Mouse (Mus musculus): ENCODE measurements at regions not wholly inside any gene's neighbourhood (a gene's known extent, or its start where the extent isn't known, plus 50 kb on each side); places are given as distances from the start of the nearest gene placed in this dataset.

DNA sequence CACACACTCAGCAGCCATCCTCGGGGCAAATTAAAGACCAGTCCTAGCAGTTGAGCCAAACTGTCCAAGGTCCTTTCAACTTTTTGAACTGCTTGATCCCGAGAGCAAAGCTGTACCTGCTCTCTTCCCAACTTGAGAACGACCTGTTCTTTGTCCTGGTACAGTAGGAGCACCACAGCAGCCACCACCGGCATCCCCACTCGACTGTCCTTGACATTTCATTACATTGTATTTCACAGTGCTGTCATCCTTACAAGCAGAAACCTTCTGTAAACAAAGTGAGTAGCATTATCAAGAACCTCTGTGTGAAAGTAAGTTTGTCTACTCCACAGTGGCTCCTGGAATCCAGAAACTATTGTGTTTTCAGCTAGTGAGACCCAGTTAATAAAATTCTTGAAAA, 240.2 kb upstream of the Zfp462 start:
- no peak for DNase-seq (ENCODE audit: low spot score)

DNA sequence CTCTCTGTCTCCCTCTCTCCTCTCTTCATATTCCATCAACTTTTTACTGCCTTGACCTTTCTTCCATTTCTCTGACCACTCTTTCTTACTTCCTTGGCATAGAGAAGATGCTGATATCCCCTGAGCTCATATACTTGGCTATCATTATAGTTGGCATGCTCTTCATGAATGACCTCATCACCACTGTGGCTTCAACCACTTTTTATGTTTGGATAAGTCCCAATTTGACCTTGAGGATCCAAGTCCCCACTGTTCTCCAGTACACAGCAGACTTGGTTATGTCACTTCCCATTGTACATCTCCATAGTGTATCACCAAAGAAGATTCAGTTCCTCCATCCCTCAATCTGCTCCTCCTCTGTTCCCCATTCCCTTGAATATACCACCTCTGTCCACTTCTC, 235.1 kb upstream of the Zfp462 start:
- no peak for DNase-seq (ENCODE audit: low spot score)

DNA sequence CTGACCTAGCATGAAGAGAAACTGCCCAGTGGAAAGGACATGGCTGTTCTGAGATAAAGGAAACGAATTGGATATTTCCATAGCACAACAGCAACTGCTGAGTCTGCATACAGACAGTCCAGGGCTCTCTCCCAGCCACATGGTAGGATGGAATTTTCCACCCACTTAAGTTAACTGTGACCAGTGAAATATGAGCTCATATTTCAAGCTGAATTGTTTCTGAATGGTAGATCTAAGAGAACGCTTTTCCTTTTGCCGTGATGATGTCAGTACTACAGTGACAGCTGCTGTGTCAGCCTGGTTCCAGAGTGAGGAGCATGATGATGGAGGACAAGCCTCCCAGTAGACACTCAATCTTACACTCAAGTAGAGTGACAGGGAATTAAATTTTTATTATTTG, 231.9 kb upstream of the Zfp462 start:
- DNase-seq (ENCODE audit: low spot score) = no peak

DNA sequence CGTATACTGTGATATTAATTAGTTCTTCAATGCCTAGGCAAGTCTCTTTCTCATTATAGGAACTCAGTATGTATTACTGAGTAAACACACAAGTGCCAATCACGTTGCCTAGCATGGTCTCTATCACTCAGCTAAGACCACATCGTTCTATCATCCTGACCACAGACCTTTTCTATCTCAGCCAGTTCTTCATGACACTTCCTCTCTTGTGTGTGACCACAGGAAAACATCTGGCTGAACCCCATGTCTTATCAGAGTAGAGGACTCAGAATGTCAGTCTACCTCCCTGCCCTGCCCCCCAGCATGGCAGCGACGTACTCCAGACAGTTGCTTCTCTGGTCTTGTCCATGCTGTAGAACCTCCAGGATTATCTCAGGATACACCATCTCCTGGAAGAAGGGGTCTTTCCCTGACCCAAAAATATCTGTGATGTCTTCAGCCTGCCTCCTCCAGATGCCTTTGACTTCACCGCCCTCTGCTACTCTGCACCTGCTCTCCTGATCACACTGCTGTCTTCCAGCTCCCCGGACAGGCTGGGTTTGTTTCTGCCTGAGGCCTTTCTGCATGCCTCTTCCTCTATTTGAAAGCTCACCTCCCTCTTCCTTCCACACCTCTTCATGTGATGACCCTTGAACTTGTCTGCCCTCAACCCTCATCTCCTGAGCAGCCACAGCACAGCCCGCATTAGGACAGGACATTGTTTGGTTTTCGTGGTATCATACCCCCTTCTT, 230.1 kb upstream of the Zfp462 start:
- no peak for DNase-seq (ENCODE audit: low spot score)

DNA sequence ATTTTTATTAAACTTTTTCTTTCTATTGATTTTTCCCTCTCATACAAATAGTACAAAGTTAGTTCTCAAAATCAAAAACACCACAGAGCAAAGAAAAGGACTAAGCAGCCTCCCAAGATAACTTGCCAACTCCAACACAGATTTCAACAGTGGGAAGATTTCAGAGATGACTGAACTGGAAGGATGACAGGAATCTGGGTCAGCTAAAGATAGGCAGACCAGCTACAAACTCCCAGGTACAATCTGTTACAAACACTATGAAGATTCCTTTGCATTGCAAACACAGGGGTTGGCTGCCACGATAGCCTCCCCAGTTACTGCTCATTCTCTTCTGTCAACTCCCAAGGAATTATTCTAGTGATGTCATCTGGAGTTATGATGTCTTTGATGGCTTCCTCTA, 226.8 kb upstream of the Zfp462 start:
- no peak for DNase-seq (ENCODE audit: low spot score)

DNA sequence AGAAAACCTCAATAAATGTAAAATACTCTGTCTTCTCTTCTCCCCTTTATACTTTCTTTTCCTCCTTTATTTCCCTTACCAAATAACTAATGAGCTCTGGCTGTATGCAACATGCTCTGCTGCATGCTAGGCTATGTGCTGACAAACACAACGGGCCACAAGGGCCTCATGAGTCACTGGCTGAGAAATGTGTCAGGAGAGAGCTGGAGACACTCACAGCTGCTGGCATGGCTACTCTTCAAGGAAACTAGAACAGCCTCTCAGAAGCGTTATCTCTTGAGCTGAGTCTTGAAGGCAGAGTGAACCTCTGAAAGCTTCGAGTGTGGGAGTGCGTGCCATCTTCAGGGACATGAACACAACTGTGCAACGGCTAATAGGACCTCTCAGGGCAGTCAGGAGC, 205.8 kb upstream of the Zfp462 start:
- DNase-seq (ENCODE audit: low spot score) = no peak

DNA sequence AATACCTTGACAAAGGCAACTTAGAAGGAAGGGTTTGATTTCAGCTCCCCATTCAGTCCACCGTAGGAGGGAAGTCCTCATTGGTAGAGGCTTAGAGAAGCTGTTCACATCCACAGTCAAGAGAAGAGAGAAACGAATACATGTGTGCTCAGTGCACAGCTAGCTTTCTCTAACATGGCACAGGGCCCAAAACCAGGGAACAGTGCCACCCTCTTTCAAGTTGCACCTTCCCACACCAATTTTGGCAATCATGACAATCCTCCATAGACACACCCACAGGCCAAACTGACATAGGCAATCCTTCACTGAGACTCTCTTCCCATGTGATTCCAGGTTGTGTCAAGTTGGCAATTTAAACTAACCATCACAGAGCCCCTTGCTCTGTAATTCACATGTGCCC, 193.4 kb upstream of the Zfp462 start:
- DNase-seq (ENCODE audit: low spot score) = no peak

DNA sequence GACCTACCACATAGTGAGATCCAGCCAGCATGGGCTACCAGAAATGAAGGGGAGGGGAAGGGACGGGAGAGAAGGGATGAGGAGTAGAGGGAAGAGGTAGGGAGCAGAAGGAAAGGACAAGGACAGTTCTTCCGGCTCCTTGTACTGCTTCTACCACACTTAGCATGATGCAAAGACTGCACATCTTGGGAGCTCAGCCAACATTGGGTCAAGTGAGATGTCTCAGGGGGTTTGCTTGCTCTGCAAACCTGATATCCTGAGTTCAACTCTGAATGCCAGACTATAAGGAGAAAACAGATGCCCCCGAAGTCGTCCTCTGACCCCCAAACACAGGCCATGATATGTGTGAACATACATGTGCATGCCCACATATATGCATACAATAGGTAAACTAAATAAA, 188.4 kb upstream of the Zfp462 start:
- DNase-seq (ENCODE audit: low spot score) = no peak

DNA sequence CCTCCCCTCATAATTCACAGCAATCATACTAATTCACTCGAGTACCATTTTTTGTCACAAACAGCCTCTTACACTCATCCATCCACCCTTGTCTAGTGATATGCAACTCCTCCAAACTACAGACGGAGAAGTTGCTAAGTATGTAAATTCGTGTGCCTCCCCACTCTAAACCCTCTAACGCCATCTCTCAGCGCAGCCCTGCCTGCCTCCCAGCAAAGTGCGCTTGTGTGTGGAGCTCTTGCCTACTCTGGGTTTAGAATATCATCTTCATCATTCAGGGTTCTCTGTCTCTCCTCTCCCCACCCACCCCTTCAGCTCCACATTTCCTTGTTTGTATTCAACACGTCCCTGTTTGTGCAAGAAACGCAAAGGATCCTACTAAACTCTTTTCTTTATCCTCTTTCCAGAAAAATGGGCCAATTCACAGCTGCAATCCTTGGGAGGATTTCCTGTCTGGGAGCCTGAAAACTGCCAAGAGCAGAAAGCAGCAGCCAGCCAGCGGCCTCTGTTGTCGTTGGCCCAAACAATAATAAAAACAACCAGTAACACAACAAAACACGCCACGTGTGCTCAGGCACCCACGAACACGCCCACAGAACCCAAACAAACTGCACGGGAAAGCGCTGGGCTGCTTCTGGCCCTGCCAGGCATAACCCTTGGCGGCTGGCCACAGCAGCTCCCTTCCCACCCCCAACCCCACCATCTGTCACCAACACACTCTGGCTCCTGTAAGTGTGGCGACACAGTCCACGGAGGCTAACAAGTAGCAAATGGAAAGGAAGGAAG, 186.9 kb upstream of the Zfp462 start:
- peak; percentile 47 for DNase-seq (ENCODE audit: low spot score)

DNA sequence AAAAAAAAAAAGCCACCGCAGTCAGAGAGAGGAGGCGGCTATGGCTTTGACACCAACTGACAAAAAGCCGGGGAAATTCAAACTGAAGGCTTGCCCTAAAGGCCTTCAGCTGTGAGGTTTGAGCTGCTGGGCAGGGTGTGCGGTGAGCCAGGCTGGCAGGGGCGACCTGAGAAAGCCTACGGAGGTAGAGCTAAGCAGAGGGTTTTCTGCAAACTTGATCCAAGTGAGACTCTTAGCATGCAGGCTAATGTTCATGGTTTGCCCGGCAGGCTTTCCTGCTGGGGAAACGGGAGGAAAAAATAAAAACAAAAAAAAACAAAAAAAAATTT, 186.4 kb upstream of the Zfp462 start:
- DNase-seq (ENCODE audit: low spot score) = no peak

DNA sequence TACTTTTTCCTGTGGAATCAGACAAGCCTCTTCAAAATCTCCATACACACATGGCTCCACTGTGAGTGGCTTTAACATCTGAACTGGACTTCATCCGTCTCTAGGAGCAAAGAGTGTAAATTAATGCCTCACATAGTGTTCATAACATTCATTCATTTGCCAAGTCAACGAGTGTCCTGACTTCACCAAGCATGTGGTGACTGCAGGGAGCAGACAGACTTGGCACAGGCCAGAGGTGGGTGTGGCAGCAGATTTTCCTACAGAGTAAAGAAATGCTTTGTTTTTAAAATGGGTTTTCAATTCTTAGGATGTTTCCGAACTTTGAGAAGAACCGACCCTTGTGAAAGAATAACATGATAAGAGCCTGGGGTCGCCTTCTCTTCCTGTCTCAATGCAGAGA, 183.6 kb upstream of the Zfp462 start:
- DNase-seq (ENCODE audit: low spot score) = no peak

DNA sequence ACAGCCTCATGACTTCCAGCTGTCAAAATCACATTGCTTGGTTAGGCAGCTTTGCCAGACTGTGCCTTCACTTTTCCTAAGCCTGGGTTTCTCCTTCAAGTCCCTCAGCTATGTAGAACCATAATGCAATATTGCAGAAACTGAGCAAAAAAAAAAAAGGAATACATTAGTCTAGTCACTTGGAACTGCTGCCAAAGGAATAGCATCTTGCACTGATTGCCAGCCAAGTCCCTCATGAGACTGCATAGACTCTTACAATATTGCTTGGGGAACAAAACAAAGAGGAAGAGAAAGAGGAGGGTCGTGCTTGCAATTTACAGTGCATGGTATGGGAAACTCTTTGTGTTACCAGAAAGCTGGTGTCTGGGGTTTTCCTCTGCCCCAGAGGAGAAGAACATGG, 179.8 kb upstream of the Zfp462 start:
- DNase-seq (ENCODE audit: low spot score) = no peak

DNA sequence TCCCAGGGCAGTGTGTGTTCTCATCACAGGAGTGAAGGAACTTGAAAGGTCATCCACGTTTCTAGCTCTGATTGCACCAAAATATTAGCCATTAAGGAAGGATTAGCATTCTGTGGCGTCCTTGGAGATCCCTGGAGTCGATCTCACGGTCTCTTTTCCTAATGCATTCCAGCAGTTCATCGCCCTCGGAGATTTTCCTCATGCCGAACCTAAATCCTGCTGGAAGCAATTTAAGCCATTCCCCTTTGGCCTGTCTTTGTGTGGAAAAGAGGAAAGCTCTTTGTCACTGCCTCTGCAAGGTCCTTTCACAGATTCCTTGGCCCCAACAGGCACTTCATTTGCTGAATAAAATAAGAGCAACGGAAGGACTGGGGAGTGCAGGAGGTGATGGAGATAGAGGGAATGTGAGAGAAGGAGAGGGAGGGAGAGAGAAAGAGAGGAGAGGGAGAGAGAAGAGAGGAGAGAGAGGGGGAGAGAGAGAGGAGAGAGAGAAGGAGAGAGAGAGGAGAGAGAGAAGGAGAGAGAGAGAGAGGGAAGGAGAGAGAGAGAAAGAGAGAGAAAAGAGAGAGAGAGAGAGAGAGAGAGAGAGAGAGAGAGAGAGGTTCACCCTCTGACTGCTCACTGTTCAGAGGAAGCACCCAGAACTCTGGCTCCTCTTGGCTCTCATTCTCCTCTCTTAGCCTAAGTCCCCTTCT, 177.2 kb upstream of the Zfp462 start:
- no peak for DNase-seq (ENCODE audit: low spot score)

DNA sequence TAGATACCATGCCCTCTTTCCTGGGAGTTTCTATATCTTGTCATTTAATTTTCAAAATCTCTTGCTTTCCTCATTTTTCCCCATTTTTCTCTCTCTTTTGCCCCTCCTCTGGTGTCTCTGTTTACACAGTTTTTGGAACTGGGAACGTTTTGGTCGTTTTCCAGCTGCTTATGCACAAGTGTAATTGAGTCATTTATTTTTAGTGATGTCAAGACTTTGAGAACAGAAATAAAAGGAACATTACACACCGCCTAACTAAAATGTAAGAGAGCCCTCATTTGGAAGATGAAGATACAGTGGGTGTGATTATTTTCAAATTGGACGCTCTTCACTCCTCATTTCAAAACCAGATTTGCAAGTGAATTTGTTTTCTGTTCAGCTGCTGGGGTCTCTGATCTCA, 176.0 kb upstream of the Zfp462 start:
- no peak for DNase-seq (ENCODE audit: low spot score)

DNA sequence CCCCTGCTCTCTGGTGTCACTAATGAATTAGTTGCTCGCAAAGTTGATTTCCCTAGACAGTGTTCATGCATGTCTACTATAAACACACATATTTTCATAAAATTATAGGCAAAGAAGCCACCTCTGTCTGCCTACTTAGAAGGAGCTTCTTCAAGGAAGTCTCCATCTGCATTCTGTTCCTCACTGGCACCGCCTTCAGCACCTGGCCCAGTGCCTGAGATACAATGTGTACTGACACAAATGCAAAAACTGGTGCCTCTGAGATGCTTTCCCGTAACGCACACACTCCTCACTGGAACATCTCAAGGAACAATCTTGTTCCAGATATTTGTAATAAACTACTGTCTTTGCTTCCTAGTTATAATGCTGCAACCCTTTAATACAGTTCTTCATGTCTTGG, 170.8 kb upstream of the Zfp462 start:
- no peak for DNase-seq (ENCODE audit: low spot score)

DNA sequence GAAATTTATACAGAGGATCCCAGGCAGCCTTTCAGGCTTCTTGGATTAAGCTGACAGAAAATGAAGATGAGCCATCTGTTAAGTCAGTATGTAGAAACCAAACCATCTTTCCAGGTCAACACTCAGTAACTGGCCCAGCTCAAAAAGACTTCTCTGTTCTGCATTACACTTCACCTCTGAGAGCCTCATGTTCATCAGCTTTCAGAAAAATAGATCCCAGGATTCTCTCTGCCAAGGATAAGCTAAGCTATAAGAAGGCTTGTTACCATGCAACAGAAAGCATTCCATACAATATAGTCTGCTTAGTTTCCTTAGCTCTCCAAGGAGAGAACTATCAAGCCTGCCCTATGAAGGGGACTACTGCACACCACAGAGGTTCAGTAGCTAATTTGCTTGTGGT, 170.1 kb upstream of the Zfp462 start:
- DNase-seq (ENCODE audit: low spot score) = no peak

DNA sequence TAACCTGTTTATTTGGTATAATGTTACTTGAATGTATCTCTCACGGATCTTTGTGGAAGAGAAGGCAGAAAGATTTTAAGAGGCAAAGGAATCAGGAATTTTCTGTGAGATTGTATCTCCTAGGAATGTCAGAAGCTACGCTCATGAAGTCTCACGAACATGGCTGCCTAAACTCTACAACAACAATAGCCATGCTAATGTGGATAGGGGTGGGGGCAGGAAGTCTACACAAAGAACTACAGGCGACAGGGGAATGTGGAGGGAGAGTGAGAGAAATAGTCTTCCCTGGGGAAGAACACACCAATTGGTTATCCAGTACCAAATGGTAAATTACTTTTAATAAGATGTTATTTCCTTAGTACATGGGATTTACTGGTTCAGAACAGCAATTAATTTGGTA, 164.3 kb upstream of the Zfp462 start:
- DNase-seq (ENCODE audit: low spot score) = no peak

DNA sequence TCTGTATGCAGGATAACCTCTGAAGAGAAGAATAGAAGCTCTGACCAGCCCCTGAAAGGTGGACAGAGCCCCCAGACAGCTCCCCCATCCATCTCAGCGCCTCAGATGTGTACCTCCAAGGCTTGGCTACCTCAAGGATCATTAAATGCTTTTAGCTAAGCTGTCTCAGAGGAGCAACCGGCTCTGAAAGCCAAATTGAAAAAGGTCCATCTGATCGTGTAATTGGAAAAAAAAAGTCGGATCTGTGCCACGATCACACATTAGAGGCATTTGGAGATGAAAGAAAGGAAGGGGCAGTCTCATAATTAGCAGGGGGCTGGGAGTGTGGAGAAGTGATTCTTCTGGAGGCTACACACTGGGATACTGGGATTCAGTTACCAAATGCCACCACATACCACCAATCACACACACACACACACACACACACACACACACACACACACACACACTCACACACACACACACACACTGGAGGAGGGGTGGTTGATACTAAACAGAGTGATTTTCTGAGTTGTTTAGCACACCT, 153.6 kb upstream of the Zfp462 start:
- DNase-seq (ENCODE audit: low spot score) = no peak

DNA sequence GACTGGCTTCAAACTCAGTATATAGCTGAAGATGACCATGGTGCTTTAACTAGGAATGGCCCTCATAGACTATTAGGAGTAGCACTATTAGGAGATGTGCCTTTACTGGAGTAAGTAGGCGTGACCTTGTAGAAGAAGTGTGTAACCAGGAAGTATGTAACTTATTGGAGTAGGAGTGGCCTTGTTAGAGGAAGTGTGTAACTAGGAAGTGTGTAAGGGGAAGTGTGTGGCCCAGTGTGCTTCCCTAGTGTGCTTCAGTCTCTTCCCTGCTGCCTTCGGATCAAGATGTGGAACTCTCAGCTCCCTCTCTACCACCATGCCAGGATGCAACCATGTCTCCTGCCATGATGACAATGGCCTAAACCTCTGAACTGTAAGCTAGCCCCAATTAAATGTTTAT, 151.0 kb upstream of the Zfp462 start:
- DNase-seq (ENCODE audit: low spot score) = no peak

DNA sequence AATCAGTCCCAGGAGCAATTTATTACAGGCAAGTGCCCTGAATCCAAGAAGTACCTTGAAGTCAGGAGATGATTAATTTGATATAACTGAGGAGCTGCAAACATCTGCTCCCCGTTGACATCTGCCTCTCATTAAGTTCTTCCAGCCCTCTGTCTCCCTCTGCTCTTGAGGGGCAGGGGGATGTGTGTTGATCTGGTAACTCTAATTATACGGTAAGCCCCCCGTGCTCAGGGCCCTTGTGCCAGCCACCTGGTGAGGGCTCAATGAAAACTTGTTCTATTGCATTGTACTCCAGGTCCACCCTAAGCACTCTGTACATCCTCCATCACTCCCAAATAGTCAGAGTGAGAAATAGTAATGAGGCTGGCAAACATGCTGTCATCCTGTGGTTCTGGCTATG, 149.6 kb upstream of the Zfp462 start:
- no peak for DNase-seq (ENCODE audit: low spot score)

DNA sequence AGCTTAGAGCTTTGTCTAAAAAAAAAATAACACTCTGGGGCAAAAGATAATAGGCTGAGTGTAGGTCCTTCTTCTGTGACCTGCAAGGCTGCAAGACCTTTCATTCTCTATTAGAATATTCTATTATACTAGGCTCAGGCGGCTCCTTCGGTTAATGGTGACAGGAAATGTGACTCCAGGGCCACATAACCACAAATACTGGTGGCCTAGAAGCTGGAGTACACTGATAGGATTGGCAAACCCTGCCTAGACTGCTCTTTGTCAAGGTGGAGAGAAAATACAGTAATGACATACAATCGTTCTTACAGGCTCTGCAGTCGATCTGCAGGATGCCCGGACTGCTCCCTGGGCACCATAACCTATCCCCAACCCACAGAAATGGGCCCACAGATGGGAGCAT, 146.3 kb upstream of the Zfp462 start:
- no peak for DNase-seq (ENCODE audit: low spot score)

DNA sequence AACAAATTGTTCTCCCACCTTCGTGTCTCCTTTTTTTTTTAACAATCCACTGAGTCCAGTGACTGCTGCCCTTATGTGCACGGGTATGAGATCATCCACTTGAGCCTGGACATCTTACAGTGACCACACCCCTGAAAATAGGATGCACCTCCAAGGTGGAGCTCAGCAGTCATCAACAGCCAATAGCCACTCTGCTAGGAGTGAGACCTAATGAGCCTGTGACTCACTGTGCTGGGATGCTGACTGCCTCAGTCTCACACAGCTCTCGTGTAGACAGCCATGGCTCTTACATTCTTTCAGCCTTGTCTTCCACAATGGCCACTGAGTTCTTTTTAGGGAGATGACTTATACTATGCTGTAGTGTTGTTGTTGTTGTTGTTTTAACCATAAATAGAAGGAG, 133.7 kb upstream of the Zfp462 start:
- DNase-seq (ENCODE audit: low spot score) = no peak
